Mouse (Mus musculus) neural tube, embryonic 10.5 days (tissue): ENCODE measurements around the gene Gm4181.
"Not testable (repeated sequence)": the region's sequence is repeated elsewhere in the genome, so short reads cannot be mapped to it uniquely, and the experiment has no call there.

Source experiments
- DNase-seq: peaks from one replicate; pipeline ENCODE4 v3.0.0-alpha.2; 2017; ENCODE audit warnings: low spot score; ENCODE audit errors: extremely low spot score

Gm4181 gene

DNA sequence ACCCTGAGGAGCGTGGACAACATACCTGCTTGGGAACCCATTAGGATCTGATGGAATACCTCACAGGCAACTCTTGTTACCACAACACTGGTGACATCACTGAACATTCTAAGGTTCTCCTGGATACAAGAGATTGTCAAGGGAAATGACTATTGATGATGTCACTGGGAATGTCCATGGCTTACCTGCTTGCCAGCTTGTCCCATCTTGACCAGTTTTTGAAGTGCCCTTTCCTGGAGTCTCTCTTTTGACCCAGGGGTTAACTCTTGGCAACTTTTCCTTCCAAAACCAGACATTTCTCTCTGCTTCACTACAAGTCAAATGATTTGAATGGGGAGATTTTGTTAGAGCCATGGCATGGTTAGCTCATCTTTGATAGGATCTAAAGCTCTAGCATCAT lies at the start of gene Gm4181:
Gene Gm4181, minus strand, starts transcription at position 101 of the 400 bp plus-strand sequence.
- not testable (repeated sequence) for DNase-seq

- DNase-seq, result no peak
Observed at GRCm38 (mm10) chr14:51677269-51677668, 41.8 kb upstream of the Gm4181 start.

- not testable (repeated sequence) for DNase-seq
Observed at GRCm38 (mm10) chr14:51632426-51632825, 3.0 kb downstream of the Gm4181 start.

DNA sequence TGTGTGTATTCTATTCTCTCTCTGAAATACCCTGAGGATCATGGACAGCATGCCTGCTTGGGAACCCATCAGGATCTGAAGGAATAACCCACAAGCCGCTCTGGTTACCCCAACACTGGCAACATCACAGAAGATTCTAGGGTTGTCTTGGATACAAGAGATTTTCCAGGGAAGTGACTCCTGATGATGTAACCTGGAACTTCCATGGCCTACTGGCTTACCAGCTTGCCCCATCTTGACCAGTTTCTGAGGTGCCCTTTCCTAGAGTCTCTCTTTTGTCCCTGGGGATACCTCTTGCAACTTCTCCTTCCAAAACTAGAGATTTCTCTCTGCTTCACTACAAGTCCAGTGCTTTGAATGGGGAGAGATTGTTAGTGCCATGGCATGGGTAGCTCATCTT lies 24.3 kb downstream of the Gm4181 start, which contains the start of gene Gm17078:
Gene Gm17078, minus strand, starts transcription at position 101 of the 400 bp plus-strand sequence.
- DNase-seq, result no peak

DNA sequence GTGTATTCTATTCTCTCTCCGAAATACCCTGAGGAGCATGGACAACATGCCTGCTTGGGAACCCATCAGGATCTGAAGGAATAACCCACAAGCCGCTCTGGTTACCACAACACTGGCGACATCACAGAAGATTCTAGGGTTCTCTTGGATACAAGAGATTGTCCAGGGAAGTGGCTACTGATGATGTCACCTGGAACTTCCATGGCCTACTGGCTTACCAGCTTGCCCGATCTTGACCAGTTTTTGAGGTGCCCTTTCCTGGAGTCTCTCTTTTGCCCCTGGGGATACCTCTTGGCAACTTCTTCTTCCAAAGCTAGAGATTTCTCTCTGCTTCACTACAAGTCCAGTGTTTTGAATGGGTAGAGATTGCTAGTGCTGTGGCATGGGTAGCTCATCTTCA lies 43.4 kb downstream of the Gm4181 start, which contains the start of gene Gm17174:
Gene Gm17174, minus strand, starts transcription at position 101 of the 400 bp plus-strand sequence.
- not testable (repeated sequence) for DNase-seq
